Mouse (Mus musculus): ENCODE results near the gene Ptgfrn.

DNA sequence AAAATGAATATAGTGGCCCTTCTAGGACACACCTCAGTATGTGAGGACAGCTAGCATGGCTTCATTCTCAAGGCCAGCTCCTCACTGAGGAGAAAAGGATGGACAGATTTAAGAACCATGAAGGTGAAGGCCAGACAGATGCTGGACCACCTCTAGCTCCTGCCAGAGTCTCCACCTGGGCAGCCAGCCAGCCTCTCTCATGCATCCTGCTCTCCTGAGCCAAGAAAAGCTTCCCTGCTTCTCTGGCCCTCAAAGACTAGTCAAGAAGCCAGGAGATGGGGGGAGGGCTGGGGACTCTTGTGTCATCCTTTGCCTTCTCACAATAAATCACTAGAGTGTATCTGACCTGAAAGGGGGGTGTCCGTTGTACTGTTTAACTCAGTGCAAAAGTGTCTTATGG, 31.7 kb downstream of the Ptgfrn start:
- TF ChIP-seq POLR2A (IDR thresholded peaks at IDR 0.05; ENCODE audit: insufficient read depth, low read depth, low read length): no peak
- no peak for TF ChIP-seq CTCF (IDR thresholded peaks at IDR 0.05)
